Mouse (Mus musculus): ENCODE measurements around the gene Fgl2. TPM values are rescaled to one million over a fixed set of nuclear protein-coding genes. Genes with fewer than 3 reads are reported as not detected.

Gene Fgl2
- polyA plus RNA-seq, 1 experiment: 11.8 TPM

GRCm38 (mm10) chr5:21358648-21359047, 13.8 kb upstream of the Fgl2 start:
- DNase-seq: no peak
- 69% methylated on average over 3 of the region's 3 CpGs for WGBS
- Histone ChIP-seq H3K4me1 (ENCODE audit: control insufficient read depth, insufficient read depth, low read length) (no peaks in the 10 kb centered on the region), H3K4me3 (replicated peaks; ENCODE audit: extremely low read depth, low read depth, low read length) (no peak overlapping the region)
- TF ChIP-seq POLR2A (IDR thresholded peaks at IDR 0.05; ENCODE audit: borderline replicate concordance, extremely low read depth, low read depth, low read length) (no peak), CTCF (IDR thresholded peaks at IDR 0.05; ENCODE audit: insufficient read depth, low read length) (no peak)

DNA sequence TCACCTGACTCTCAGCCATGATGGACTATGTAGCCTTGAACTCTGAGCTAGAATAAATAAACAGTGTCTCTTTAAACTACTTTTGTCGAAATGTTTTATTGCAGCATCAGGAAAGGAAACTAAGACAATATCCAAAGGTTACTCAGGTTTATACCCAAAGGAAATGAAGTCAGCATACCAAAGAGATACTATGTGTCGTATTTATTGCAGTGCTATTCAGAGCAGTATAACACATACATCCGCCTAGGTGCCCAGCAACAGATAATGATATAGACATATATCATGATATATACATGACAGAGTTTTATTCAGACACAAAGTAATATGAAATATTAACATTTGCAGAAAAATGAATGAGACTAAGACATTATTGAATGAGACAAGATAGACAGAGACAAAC, 9.1 kb upstream of the Fgl2 start:
- no peaks in the 10 kb centered on the region; the same call in 1 of the 2 replicates for H3K4me1 ChIP-seq (ENCODE audit: control insufficient read depth, insufficient read depth, low read length)
- no peak overlapping the region for H3K4me3 ChIP-seq (replicated peaks; ENCODE audit: extremely low read depth, low read depth, low read length)
- WGBS: 59% methylated on average over 3 of the region's 3 CpGs
- no peak for TF ChIP-seq POLR2A (IDR thresholded peaks at IDR 0.05; ENCODE audit: borderline replicate concordance, extremely low read depth, low read depth, low read length)
- no peak for DNase-seq

DNA sequence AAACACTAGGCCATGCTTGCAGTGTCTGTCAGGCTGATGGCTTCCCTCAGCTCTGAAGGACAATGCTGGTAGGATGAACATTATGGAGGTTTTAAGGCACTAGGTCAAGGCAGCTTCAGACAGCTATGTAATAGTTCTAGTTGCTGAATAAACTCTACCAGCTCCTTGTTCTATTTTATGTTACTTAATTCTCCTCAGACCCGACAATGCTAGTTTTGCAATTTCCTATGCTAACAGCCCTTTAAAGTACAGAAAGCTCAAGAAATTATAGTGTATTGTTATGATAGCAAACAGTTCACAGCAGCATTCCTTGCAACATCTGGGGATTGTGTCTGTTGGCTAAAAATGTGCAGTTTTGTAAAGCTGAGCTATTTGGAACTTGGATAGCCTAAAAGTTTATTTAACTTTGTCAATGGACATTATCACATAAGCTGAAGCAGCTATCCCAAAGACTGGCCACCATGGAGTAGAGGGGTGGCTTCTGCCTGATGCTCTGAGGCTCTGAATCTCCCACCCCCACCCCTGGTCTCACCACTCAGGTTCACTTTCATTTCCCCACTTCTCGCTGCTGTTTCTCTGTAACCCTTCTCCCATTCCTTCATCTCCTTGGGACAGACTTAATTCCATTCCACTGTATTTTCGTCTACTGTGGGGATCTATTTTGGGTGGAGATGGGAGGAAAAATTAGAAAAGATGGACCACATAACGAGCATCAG, 5.9 kb upstream of the Fgl2 start:
- no peak for TF ChIP-seq POLR2A (IDR thresholded peaks at IDR 0.05; ENCODE audit: borderline replicate concordance, extremely low read depth, low read depth, low read length)
- no peak for TF ChIP-seq CTCF (IDR thresholded peaks at IDR 0.05; ENCODE audit: insufficient read depth, low read length)
- H3K4me3 ChIP-seq (replicated peaks; ENCODE audit: extremely low read depth, low read depth, low read length): no peak overlapping the region
- no peaks in the 10 kb centered on the region; the same call in 1 of the 2 replicates for H3K4me1 ChIP-seq (ENCODE audit: control insufficient read depth, insufficient read depth, low read length)
- no peak for DNase-seq
- 52% methylated on average over 4 of the region's 4 CpGs for WGBS

DNA sequence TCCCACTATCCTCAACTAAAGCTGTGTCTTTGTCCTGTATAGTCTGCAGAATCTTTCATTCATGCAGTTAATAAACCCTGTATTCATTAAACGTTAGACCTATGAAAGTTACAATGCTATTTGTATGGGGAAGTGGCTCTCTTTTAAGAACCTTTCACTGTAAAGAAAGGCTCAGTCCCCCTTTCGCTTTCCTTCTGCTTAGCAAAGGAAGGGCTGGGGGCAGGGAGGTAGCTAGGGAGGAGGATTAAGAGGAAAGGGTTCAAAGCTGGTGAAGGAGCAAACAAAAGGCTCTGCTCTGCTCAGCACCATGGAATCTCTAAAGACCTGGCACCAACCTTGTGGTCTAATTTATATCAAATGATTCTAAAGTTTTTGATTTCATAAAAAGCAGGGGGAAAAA, 4.9 kb upstream of the Fgl2 start:
- no peak for DNase-seq
- TF ChIP-seq POLR2A (IDR thresholded peaks at IDR 0.05; ENCODE audit: borderline replicate concordance, extremely low read depth, low read depth, low read length) (no peak), CTCF (IDR thresholded peaks at IDR 0.05; ENCODE audit: insufficient read depth, low read length) (no peak)
- Histone ChIP-seq H3K4me1 (ENCODE audit: control insufficient read depth, insufficient read depth, low read length) (no peaks in the 10 kb centered on the region; the same call in 1 of the 2 replicates), H3K4me3 (replicated peaks; ENCODE audit: extremely low read depth, low read depth, low read length) (no peak overlapping the region)
- 49% methylated on average over 2 of the region's 2 CpGs for WGBS

DNA sequence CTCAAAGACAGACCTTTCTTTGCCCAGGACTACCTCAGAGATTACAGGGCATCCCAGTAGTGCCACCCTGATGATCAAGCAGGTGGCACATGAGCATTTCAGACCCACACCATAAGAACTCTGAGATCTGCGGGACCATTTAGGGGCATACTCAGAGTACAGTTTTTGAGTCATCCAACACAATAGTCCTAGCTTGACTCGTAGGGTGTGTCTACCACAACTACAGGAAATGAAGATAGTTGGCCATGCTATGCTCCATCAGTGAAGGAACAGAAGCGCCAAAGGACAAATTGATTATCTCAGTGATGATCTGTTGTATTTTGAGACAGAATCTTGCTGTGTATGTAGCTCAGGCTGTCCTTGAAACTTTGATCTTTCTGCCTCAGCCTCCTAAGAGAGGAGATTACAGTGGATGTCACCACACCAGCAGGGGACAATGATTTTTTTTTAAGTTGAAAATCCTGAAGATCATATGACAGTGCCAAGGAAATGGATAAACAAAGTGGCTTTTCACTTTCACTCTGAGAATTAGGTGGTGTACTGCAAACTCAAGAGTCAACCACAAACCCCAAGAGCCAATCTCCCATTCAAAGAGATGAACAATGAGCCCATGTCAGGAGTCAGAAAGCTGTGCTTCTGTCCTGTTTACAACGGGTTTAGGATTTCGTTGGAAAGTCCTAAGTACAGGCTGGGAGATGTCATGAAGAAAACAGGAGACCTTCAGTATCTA, 2.1 kb upstream of the Fgl2 start:
- Histone ChIP-seq H3K4me3 (replicated peaks; ENCODE audit: extremely low read depth, low read depth, low read length) (no peak overlapping the region), H3K4me1 (ENCODE audit: control insufficient read depth, insufficient read depth, low read length) (no peaks in the 10 kb centered on the region; the same call in 1 of the 2 replicates)
- DNase-seq: no peak
- 74% methylated on average over 5 of the region's 5 CpGs for WGBS
- TF ChIP-seq CTCF (IDR thresholded peaks at IDR 0.05; ENCODE audit: insufficient read depth, low read length): no peak
- TF ChIP-seq POLR2A (IDR thresholded peaks at IDR 0.05; ENCODE audit: borderline replicate concordance, extremely low read depth, low read depth, low read length): no peak

DNA sequence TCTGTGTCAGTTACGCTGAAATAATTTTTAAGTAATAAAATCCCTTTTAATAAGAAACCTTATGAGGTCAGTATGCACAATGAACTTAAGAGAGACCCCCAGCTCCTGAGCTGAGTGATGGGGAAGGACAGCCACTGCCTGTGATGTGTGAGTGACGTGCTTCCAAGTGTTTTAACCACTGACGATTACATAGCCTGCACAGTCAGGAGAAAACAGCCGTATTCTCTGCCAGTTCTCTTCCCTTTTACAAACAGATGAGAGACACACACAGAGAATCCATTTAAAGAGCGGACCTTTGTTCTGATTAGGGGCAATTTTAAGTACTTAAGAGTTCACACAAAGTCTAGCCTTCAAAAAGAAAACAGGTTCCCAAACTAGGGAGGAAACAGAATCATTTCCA, 522 bp upstream of the Fgl2 start:
- H3K4me3 ChIP-seq (replicated peaks; ENCODE audit: extremely low read depth, low read depth, low read length): no peak overlapping the region
- no peaks in the 10 kb centered on the region for H3K4me1 ChIP-seq (ENCODE audit: control insufficient read depth, insufficient read depth, low read length)
- TF ChIP-seq POLR2A (IDR thresholded peaks at IDR 0.05; ENCODE audit: borderline replicate concordance, extremely low read depth, low read depth, low read length) (no peak), CTCF (IDR thresholded peaks at IDR 0.05; ENCODE audit: insufficient read depth, low read length) (no peak)
- DNase-seq: no peak
- WGBS: 49% methylated on average over 5 of the region's 5 CpGs

DNA sequence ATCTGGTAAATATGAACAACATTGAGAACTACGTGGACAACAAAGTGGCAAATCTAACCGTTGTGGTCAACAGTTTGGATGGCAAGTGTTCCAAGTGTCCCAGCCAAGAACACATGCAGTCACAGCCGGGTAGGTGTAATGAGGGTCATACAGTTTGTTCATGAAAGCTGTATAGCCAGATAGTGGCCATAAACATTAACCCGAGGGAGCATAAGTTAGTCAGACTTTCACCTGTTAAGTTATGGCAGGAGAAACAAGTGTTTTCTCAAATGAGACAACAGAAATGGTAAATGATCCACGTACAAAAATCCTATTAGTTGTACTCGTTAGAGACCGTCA, 707 bp downstream of the Fgl2 start:
- TF ChIP-seq CTCF (IDR thresholded peaks at IDR 0.05; ENCODE audit: insufficient read depth, low read length) (no peak), POLR2A (IDR thresholded peaks at IDR 0.05; ENCODE audit: borderline replicate concordance, extremely low read depth, low read depth, low read length) (no peak)
- H3K4me1 ChIP-seq (ENCODE audit: control insufficient read depth, insufficient read depth, low read length): no peaks in the 10 kb centered on the region
- 50% methylated on average over 7 of the region's 7 CpGs for WGBS
- H3K4me3 ChIP-seq (replicated peaks; ENCODE audit: extremely low read depth, low read depth, low read length): peak overlapping the region; percentile 52
- no peak for DNase-seq

DNA sequence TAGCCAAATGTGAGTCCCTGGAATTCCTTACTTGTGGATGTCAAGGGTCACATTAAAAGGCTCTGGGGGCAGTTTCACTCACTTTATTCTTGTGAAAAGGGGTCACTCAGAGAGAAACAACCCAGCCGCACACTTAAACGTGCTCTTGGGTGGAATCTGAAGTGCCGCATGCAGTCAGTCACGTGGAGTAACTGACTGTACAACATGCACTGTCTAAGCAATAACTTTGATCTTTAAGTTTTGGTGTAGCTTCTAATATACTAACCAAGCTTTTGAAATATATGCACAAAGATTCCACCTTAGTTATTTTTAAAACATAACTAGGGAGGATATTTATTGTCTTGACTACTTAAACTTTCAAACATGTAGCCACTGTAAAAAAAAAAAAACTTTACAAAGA, 4.5 kb downstream of the Fgl2 start:
- Histone ChIP-seq H3K4me3 (replicated peaks; ENCODE audit: extremely low read depth, low read depth, low read length) (no peak overlapping the region), H3K4me1 (ENCODE audit: control insufficient read depth, insufficient read depth, low read length) (no peaks in the 10 kb centered on the region)
- WGBS: 70% methylated on average over 4 of the region's 4 CpGs
- no peak for DNase-seq
- TF ChIP-seq CTCF (IDR thresholded peaks at IDR 0.05; ENCODE audit: insufficient read depth, low read length) (no peak), POLR2A (IDR thresholded peaks at IDR 0.05; ENCODE audit: borderline replicate concordance, extremely low read depth, low read depth, low read length) (no peak)

DNA sequence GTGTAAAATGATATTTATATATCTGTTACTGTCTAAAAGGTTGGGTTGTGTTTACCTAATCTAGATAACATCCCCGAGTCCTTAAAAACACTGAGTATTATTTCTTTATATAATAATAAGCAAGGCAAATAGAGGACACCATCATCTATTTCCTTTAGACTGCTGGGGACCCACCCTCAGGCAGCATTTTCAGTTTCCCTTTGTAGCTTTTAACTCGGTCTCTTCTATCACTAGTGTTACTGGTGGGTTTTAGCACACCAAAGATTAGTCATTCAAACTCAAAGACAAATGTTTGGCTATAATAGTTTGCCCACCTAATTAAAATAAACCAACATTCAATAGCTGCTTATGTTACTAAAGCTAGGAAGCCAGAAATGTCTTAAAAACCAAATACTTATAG, 6.0 kb downstream of the Fgl2 start:
- TF ChIP-seq CTCF (IDR thresholded peaks at IDR 0.05; ENCODE audit: insufficient read depth, low read length): no peak
- Histone ChIP-seq H3K4me1 (ENCODE audit: control insufficient read depth, insufficient read depth, low read length) (peaks cover under 1% of the 10 kb centered on the region), H3K4me3 (replicated peaks; ENCODE audit: extremely low read depth, low read depth, low read length) (no peak overlapping the region)
- DNase-seq: no peak
- WGBS: 24% methylated on average over 2 of the region's 2 CpGs

DNA sequence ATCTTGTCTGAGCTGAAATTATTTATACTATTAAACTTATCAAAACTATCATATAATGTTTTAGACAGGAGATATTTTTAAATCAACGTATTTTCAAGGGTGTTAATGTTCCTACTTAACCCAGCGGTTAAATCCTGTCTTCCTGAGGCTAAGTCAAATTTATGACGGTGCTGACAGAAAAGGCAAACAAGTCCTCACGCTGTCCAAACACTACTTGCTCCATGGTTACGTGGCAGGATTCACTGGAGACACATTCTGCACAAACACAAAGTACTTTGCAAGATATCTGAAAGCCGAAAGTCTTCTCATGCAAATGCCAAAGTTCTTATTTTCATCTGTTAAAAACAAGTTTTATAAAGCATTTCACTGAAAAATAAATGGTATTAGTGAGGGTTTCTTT, 9.5 kb downstream of the Fgl2 start:
- peaks cover 4% of the 10 kb centered on the region for H3K4me1 ChIP-seq (ENCODE audit: control insufficient read depth, insufficient read depth, low read length)
- TF ChIP-seq POLR2A (IDR thresholded peaks at IDR 0.05; ENCODE audit: borderline replicate concordance, extremely low read depth, low read depth, low read length): no peak
- no peak for TF ChIP-seq CTCF (IDR thresholded peaks at IDR 0.05; ENCODE audit: insufficient read depth, low read length)
- 32% methylated on average over 6 of the region's 6 CpGs for WGBS
- no peak overlapping the region for H3K4me3 ChIP-seq (replicated peaks; ENCODE audit: extremely low read depth, low read depth, low read length)
- no peak for DNase-seq
